Mouse (Mus musculus) spleen, adult 2 months (tissue): ENCODE data around the gene Bcr. TPM values are rescaled to one million over a fixed set of nuclear protein-coding genes. Genes with fewer than 3 reads are reported as not detected.

Source experiments
- DNase-seq, 2 experiments: peaks; one replicate each; pipeline versions ENCODE4 v3.0.0 to v3.0.0-alpha.2; 2012 to 2021; ENCODE audit warnings: low spot score in 2 of 2, low read depth in 1 of 2
- H3K27ac ChIP-seq: fragments of 200-500 bp; 2 replicates; pipeline ENCODE4 v1.5.1; 2012; ENCODE audit warnings: low read length, inconsistent platforms; ENCODE audit not compliant: insufficient read depth
- H3K27me3 ChIP-seq: fragments of 200-500 bp; 2 replicates; pipeline ENCODE4 v1.6.1; 2012; ENCODE audit warnings: mild to moderate bottlenecking, moderate library complexity, low read length, inconsistent platforms; ENCODE audit not compliant: control insufficient read depth, insufficient read depth
- H3K36me3 ChIP-seq: fragments of 200-500 bp; 2 replicates; pipeline ENCODE4 v1.6.1; 2012; ENCODE audit warnings: mild to moderate bottlenecking, low read length, inconsistent platforms; ENCODE audit not compliant: control insufficient read depth, insufficient read depth
- H3K4me1 ChIP-seq: fragments of 200-500 bp; 2 replicates; pipeline ENCODE4 v1.6.1; 2011; ENCODE audit warnings: inconsistent platforms; ENCODE audit not compliant: control insufficient read depth, insufficient read depth, insufficient read length
- H3K4me3 ChIP-seq: fragments of 200-500 bp; 2 replicates; pipeline ENCODE4 v1.5.1; 2011; ENCODE audit warnings: mild to moderate bottlenecking, inconsistent platforms; ENCODE audit not compliant: insufficient read depth, insufficient read length; ENCODE audit errors: extremely low read depth
- CTCF ChIP-seq: fragments of 200-500 bp; IDR thresholded peaks from 2 replicates; pipeline ENCODE4 v1.5.1; 2011; ENCODE audit warnings: mild to moderate bottlenecking, inconsistent platforms; ENCODE audit not compliant: insufficient read depth, insufficient read length, insufficient replicate concordance; ENCODE audit errors: extremely low read depth
- POLR2A ChIP-seq: fragments of 200-500 bp; IDR thresholded peaks from 2 replicates; pipeline ENCODE4 v1.6.1; 2011; ENCODE audit warnings: low read depth, low read length, inconsistent platforms
- WGBS: fragments of 180-500 bp; shearing (Covaris S2); methylation state at CpG from one replicate; pipeline ENCODE4 v1.1.7; 2018; 5-methylcytosine and 5-hydroxymethylcytosine counted together
- polyA plus RNA-seq: library from polyadenylated mRNA; depleted of rRNA; stranded (reverse); fragments of >200 nt; gene quantifications from 2 replicates; pipeline ENCODE4 v1.2.3, GENCODE M21; 2012

Gene Bcr
- polyA plus RNA-seq, 1 experiment, result 17.8 TPM

- Histone ChIP-seq H3K4me1 (no peaks in the 10 kb centered on the region), H3K27ac (no peak overlapping the region), H3K36me3 (no peaks in the 10 kb centered on the region), H3K27me3 (no peaks in the 10 kb centered on the region), H3K4me3 (no peak overlapping the region)
- TF ChIP-seq POLR2A, result no peak
- DNase-seq, result no peak
- WGBS, result 59% methylated on average over 7 of the region's 7 CpGs
Observed at GRCm38 (mm10) chr10:75044459-75044858, 15.9 kb upstream of the Bcr start.

DNA sequence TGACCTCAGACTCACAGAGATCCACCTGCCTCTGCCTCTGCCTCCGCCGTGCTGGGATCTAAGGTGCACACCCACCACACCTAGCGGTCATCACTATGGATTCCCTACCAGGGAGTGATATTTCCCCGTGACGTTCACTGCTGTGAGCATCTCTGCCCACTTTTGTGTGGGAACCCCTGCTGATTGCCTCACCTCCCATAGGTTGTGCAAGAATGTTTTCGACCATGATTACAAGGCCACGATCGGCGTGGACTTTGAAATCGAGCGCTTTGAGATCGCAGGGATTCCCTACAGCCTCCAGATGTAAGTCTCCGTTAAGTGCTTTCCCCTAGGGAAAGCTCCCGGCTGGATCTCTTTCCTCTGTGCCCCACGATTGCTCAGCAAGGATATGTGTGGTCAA lies 14.6 kb upstream of the Bcr start:
- Histone ChIP-seq H3K27ac (no peak overlapping the region), H3K36me3 (no peaks in the 10 kb centered on the region), H3K4me1 (no peaks in the 10 kb centered on the region), H3K27me3 (no peaks in the 10 kb centered on the region), H3K4me3 (no peak overlapping the region)
- 88% methylated on average over 15 of the region's 15 CpGs for WGBS
- DNase-seq, result no peak
- TF ChIP-seq CTCF, result no peak
- TF ChIP-seq POLR2A, result no peak

- H3K36me3 ChIP-seq, result no peaks in the 10 kb centered on the region
- H3K4me3 ChIP-seq, result no peak overlapping the region
- WGBS, result 77% methylated on average over 7 of the region's 7 CpGs
- no peak overlapping the region for H3K27ac ChIP-seq
- H3K4me1 ChIP-seq, result no peaks in the 10 kb centered on the region
- TF ChIP-seq CTCF (no peak), POLR2A (no peak)
- H3K27me3 ChIP-seq, result no peaks in the 10 kb centered on the region
- DNase-seq, result no peak
Observed at GRCm38 (mm10) chr10:75048711-75049110, 11.7 kb upstream of the Bcr start.

- Histone ChIP-seq H3K27me3 (no peaks in the 10 kb centered on the region), H3K4me3 (no peak overlapping the region), H3K4me1 (peaks cover 2% of the 10 kb centered on the region; the same call in 1 of the 2 replicates), H3K27ac (no peak overlapping the region), H3K36me3 (no peaks in the 10 kb centered on the region)
- DNase-seq, result no peak
- WGBS, result 91% methylated on average over 21 of the region's 21 CpGs
- no peak for TF ChIP-seq CTCF
- TF ChIP-seq POLR2A, result no peak
Observed at GRCm38 (mm10) chr10:75051364-75052074, 8.9 kb upstream of the Bcr start.

DNA sequence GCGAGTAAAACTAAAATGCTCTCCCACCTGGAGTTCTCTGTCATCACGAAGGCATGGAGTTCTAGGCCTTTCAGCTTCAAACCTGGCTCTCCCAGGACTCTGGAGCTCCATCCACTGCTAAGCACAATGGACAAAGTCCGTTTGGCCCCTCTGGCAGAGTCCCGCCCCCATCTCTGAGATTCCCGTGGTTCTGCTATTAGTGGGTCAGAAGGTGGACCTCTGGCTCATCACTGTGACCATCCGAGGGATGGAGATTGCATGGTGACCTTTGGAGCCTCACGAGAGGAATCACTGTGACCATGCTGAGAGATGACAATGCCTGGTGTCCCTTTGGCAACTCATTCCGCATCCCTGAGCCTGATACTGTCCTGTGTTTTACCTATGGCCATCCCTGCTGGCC lies 7.5 kb upstream of the Bcr start:
- WGBS, result 91% methylated on average over 8 of the region's 8 CpGs
- Histone ChIP-seq H3K27ac (no peak overlapping the region), H3K4me1 (peaks cover 2% of the 10 kb centered on the region; the same call in 1 of the 2 replicates), H3K36me3 (no peaks in the 10 kb centered on the region), H3K27me3 (no peaks in the 10 kb centered on the region), H3K4me3 (no peak overlapping the region)
- TF ChIP-seq POLR2A, result no peak
- no peak for TF ChIP-seq CTCF
- DNase-seq, result no peak

- no peaks in the 10 kb centered on the region for H3K36me3 ChIP-seq
- 88% methylated on average over 4 of the region's 4 CpGs for WGBS
- no peaks in the 10 kb centered on the region for H3K27me3 ChIP-seq
- no peak for TF ChIP-seq POLR2A
- TF ChIP-seq CTCF, result no peak
- no peak overlapping the region for H3K27ac ChIP-seq
- no peak overlapping the region for H3K4me3 ChIP-seq
- H3K4me1 ChIP-seq, result peaks cover 2% of the 10 kb centered on the region; the same call in 1 of the 2 replicates
- no peak for DNase-seq
Observed at GRCm38 (mm10) chr10:75053655-75054054, 6.7 kb upstream of the Bcr start.

GRCm38 (mm10) chr10:75054125-75054524 lies 6.3 kb upstream of the Bcr start:
- Histone ChIP-seq H3K27ac (no peak overlapping the region), H3K27me3 (no peaks in the 10 kb centered on the region), H3K4me1 (peaks cover 2% of the 10 kb centered on the region; the same call in 1 of the 2 replicates), H3K36me3 (no peaks in the 10 kb centered on the region), H3K4me3 (no peak overlapping the region)
- TF ChIP-seq CTCF (no peak), POLR2A (no peak)
- DNase-seq, result no peak
- WGBS, result 51% methylated on average over 6 of the region's 6 CpGs
